Mouse (Mus musculus): ENCODE results near the gene Msh2. TPM values are rescaled to one million over a fixed set of nuclear protein-coding genes. Genes with fewer than 3 reads are reported as not detected.
A peak's percentile ranks its signal among the peaks of the same experiment; 100 is the strongest.

Msh2 gene
- polyA plus RNA-seq, 1 experiment = 25.5 TPM

DNA sequence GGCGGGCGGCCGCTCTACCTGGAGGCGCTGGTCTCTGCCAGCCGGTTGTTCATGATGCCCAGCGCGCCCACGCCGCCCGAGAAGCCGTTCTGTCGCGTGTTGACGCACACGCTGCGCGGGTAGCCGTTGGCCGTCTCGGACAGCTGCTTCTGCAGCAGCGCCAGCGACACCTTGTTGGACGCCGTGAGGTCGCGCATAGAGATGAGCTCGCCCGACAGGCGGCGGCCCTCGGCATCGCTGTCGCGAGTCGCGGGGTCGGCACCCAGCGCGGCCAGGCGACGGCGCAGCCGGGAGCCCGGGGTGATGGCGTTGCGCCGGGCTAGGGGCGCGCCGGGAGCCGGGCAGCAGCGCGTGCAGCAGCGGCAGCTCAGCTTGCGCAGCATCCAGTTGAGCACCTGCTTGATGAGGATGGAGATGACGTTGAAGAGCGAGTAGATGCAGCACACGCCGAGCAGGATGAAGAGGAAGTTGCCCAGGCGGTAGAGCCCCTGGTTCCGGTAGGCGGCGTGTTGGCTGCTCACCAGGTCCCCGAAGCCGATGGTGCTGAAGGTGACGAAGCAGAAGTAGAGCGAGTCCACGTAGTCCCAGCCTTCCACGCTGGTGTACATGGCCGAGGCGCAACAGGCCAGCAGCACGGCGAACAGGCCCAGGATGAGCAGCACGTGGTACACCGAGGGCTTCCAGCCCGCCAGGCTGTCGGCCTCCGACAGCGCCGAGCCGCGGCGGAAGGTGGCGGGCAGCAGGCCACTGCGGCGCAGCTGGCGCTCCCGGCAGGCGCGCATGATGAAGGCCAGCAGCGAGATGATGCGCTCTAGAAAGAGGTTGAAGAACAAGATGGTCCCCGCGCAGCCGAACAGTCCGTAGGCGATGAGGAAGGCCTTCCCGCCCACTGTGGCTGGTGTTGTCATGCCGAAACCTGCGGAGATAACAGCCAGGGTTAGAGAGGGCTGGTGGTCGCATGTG is 74.1 kb downstream of the Msh2 start:
- Histone ChIP-seq H3K27me3 (ENCODE audit: control insufficient read depth, insufficient read depth, low read length) (no peaks in the 10 kb centered on the region), H3K27ac (ENCODE audit: insufficient read depth, low read length) (peak overlapping the region; percentile 65), H3K4me3 (replicated peaks; ENCODE audit: insufficient read depth, low read depth, low read length) (peak overlapping the region; percentile 7), H3K4me1 (ENCODE audit: control insufficient read depth, insufficient read depth, low read length) (peaks cover 44% of the 10 kb centered on the region)
- no peak for TF ChIP-seq POLR2A (IDR thresholded peaks at IDR 0.05; ENCODE audit: borderline replicate concordance, insufficient read depth, low read length)
- no peak for TF ChIP-seq CTCF (IDR thresholded peaks at IDR 0.05; ENCODE audit: borderline replicate concordance, insufficient read depth, low read depth, low read length)
- peak; percentile 66 to 77 for DNase-seq
- WGBS = 15% methylated on average over 101 of the region's 101 CpGs

DNA sequence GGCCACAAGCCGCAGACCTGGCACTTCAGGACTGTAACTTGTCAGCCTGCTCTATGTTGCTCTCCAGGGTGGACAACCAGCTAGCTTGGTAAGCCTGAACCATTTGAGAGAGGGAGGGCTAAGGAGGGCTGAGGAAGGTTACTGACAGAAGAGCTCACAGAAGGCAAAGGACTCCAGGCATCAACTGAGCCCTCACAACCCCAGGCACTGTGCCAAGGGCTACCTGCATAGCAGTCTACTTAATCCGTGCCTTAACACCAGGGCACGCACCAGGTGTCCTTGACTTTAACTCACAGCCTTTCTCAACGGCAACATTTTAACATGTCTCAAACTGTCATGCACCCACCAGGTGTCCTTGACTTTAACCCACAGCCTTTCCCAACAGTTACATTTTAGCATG is 88.2 kb downstream of the Msh2 start:
- TF ChIP-seq POLR2A (IDR thresholded peaks at IDR 0.05; ENCODE audit: borderline replicate concordance, insufficient read depth, low read length) (no peak), CTCF (IDR thresholded peaks at IDR 0.05; ENCODE audit: borderline replicate concordance, insufficient read depth, low read depth, low read length) (no peak)
- H3K4me3 ChIP-seq (replicated peaks; ENCODE audit: insufficient read depth, low read depth, low read length) = no peak overlapping the region
- WGBS = 15% methylated on average over 4 of the region's 4 CpGs

DNA sequence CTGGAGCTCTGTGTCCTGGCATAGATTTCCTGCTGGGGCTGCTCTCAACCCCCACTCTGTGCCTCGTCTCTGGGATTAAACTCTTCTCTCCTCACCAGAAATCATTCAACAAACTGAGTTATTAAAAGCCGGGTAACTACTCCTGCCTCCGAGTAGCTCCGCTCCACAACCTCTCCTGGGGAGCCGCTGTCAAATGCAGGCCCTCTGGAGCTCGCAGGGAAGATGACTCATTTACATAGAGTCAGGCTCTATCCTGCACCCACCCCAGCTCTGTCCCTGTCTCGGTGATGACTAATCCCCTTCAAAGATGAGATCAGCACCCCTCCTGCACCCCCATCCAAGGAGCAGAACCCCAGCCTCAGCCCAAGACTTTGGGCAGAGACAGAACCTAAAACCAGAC is 91.0 kb downstream of the Msh2 start:
- no peak for TF ChIP-seq CTCF (IDR thresholded peaks at IDR 0.05; ENCODE audit: borderline replicate concordance, insufficient read depth, low read depth, low read length)
- TF ChIP-seq POLR2A (IDR thresholded peaks at IDR 0.05; ENCODE audit: borderline replicate concordance, insufficient read depth, low read length) = no peak
- peak overlapping the region; percentile 67 for H3K27ac ChIP-seq (ENCODE audit: insufficient read depth, low read length)
- H3K4me3 ChIP-seq (replicated peaks; ENCODE audit: insufficient read depth, low read depth, low read length) = no peak overlapping the region
- WGBS = 11% methylated on average over 7 of the region's 7 CpGs
- H3K27me3 ChIP-seq (ENCODE audit: control insufficient read depth, insufficient read depth, low read length) = no peaks in the 10 kb centered on the region
- DNase-seq = peak; percentile 59 to 70
- peaks cover 67% of the 10 kb centered on the region for H3K4me1 ChIP-seq (ENCODE audit: control insufficient read depth, insufficient read depth, low read length)

More for the DNA sequence above, 88.2 kb downstream of the Msh2 start:
- no peaks in the 10 kb centered on the region for H3K27me3 ChIP-seq (ENCODE audit: control insufficient read depth, insufficient read depth, low read length)
- H3K4me1 ChIP-seq (ENCODE audit: control insufficient read depth, insufficient read depth, low read length) = peaks cover 63% of the 10 kb centered on the region
- peak; percentile 64 to 67 for DNase-seq
- H3K27ac ChIP-seq (ENCODE audit: insufficient read depth, low read length) = peak overlapping the region; percentile 29

DNA sequence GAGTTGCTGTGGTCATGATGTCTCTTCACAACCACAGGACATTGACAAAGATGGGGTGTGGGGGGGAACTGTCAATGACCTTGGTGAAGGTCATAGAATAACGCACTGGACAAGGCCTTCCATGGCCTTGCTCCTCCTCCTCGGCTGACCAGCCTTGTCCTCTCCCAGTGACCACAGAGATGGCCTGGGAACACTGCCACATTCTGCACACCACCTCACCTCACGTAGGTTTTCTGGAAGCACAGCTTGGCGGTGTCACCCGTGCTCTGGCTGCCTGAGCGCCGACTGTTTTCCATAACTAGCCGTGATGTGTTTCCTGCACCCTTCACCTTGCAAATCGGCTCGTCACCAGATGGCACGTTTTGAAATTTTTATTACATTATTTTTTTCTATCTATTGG is 92.9 kb downstream of the Msh2 start:
- H3K27ac ChIP-seq (ENCODE audit: insufficient read depth, low read length) = peak overlapping the region; percentile 67
- TF ChIP-seq POLR2A (IDR thresholded peaks at IDR 0.05; ENCODE audit: borderline replicate concordance, insufficient read depth, low read length) = no peak
- TF ChIP-seq CTCF (IDR thresholded peaks at IDR 0.05; ENCODE audit: borderline replicate concordance, insufficient read depth, low read depth, low read length) = no peak
- H3K27me3 ChIP-seq (ENCODE audit: control insufficient read depth, insufficient read depth, low read length) = no peaks in the 10 kb centered on the region
- DNase-seq = peak in 1 of 2 experiments; percentile 73
- no peak overlapping the region for H3K4me3 ChIP-seq (replicated peaks; ENCODE audit: insufficient read depth, low read depth, low read length)
- peaks cover 55% of the 10 kb centered on the region for H3K4me1 ChIP-seq (ENCODE audit: control insufficient read depth, insufficient read depth, low read length)
- 17% methylated on average over 11 of the region's 11 CpGs for WGBS

DNA sequence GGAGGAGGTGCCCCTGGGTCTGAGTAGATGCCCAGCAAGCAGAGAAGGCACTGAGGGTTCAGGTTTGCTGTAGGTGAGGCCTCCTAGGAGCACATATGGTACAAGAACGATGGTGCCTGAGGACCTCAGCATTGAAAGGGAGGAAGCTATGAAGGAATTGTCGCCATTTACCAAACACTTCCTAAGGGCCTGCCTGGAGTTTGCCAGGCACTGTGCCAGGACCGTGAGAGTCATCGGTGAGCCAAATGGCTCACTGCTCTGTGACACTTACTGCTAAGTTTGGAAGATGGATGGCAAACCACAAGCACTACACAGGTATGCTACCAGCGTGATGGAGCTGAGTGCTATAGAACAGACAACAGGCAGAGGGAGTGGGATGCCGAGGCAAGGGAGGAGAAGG is 94.8 kb downstream of the Msh2 start:
- H3K4me1 ChIP-seq (ENCODE audit: control insufficient read depth, insufficient read depth, low read length) = peaks cover 52% of the 10 kb centered on the region
- H3K27ac ChIP-seq (ENCODE audit: insufficient read depth, low read length) = peak overlapping the region; percentile 64; the same call in 1 of the 2 replicates
- no peak overlapping the region for H3K4me3 ChIP-seq (replicated peaks; ENCODE audit: insufficient read depth, low read depth, low read length)
- no peak for TF ChIP-seq CTCF (IDR thresholded peaks at IDR 0.05; ENCODE audit: borderline replicate concordance, insufficient read depth, low read depth, low read length)
- TF ChIP-seq POLR2A (IDR thresholded peaks at IDR 0.05; ENCODE audit: borderline replicate concordance, insufficient read depth, low read length) = no peak
- no peaks in the 10 kb centered on the region for H3K27me3 ChIP-seq (ENCODE audit: control insufficient read depth, insufficient read depth, low read length)
- DNase-seq = peak; percentile 65 to 71
- 24% methylated on average over 6 of the region's 6 CpGs for WGBS

DNA sequence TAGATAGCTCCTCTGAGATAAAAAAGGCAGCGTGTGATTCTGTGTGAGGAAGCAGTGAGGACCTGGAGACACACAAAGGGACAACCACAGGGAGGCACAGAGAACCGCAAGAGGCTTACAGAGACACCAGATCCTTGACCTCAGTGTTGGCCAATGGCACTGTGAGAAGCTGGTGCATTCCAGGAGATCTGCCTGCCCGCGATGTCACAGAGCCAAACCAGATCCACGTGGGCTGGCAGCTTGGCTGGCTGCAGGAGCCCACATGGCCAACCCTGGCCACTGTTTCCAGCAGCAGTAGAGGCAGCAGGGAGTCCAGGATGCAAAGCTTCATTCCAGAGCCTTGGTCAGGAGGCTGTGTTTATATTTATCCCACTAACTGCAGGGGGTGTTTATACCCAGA is 98.6 kb downstream of the Msh2 start:
- no peaks in the 10 kb centered on the region for H3K27me3 ChIP-seq (ENCODE audit: control insufficient read depth, insufficient read depth, low read length)
- TF ChIP-seq POLR2A (IDR thresholded peaks at IDR 0.05; ENCODE audit: borderline replicate concordance, insufficient read depth, low read length) = peak; percentile 30; the same call in 1 of the 2 replicates
- peak; percentile 18; the same call in 1 of the 2 replicates for TF ChIP-seq CTCF (IDR thresholded peaks at IDR 0.05; ENCODE audit: borderline replicate concordance, insufficient read depth, low read depth, low read length)
- peak overlapping the region; percentile 41 for H3K27ac ChIP-seq (ENCODE audit: insufficient read depth, low read length)
- under 1% methylated on average over 5 of the region's 5 CpGs for WGBS
- DNase-seq = peak; percentile 91 to 96
- no peak overlapping the region for H3K4me3 ChIP-seq (replicated peaks; ENCODE audit: insufficient read depth, low read depth, low read length)
- H3K4me1 ChIP-seq (ENCODE audit: control insufficient read depth, insufficient read depth, low read length) = peaks cover 37% of the 10 kb centered on the region

DNA sequence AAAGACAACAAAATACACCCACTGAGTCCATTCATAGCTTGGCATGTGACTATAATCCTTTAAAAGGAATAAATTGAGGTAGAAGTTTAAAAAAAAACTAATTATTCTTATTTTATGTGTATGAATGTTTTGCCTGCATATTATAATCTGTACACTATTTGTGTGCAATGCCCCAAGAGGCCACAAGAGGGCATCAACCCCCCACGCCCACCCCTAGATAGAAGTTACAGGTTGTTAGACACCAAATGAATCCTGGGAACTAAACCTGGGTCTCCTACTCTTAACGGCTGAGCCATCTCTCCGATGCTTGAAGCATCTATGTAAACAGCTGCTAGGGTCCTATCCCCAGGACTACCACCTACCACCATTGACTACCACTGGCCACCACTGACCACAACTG is 101.0 kb downstream of the Msh2 start:
- no peak for DNase-seq
- H3K27ac ChIP-seq (ENCODE audit: insufficient read depth, low read length) = no peak overlapping the region
- no peaks in the 10 kb centered on the region for H3K27me3 ChIP-seq (ENCODE audit: control insufficient read depth, insufficient read depth, low read length)
- no peak overlapping the region for H3K4me3 ChIP-seq (replicated peaks; ENCODE audit: insufficient read depth, low read depth, low read length)
- H3K4me1 ChIP-seq (ENCODE audit: control insufficient read depth, insufficient read depth, low read length) = peaks cover 34% of the 10 kb centered on the region
- TF ChIP-seq POLR2A (IDR thresholded peaks at IDR 0.05; ENCODE audit: borderline replicate concordance, insufficient read depth, low read length) (no peak), CTCF (IDR thresholded peaks at IDR 0.05; ENCODE audit: borderline replicate concordance, insufficient read depth, low read depth, low read length) (peak; percentile 65)
- WGBS = 92% methylated on average over 3 of the region's 3 CpGs

Other genes starting within 250 kb of the Msh2 start
- not detected in 2 replicates for gene Stpg4, start 244.6 kb upstream of the Msh2 start, polyA plus RNA-seq (2012; rRNA removed)
- gene Calm2, start 225.4 kb upstream of the Msh2 start, polyA plus RNA-seq (2012; rRNA removed) = 1,979 and 2,002 TPM in 2 replicates
- gene Epcam, start 36.4 kb upstream of the Msh2 start, polyA plus RNA-seq (2012; rRNA removed) = 0.13 and 0.32 TPM in 2 replicates
- gene Kcnk12, start 125.7 kb downstream of the Msh2 start, polyA plus RNA-seq (2012; rRNA removed) = 43.2 and 50.4 TPM in 2 replicates
- gene Rpl36-ps4, start 248.6 kb downstream of the Msh2 start, polyA plus RNA-seq (2012; rRNA removed) = not detected in 2 replicates

Data from cerebellum, adult 2 months (tissue).